Mouse (Mus musculus) hindbrain, embryonic 16.5 days (tissue): ENCODE results near the gene Trim8. TPM values are rescaled to one million over a fixed set of nuclear protein-coding genes. Genes with fewer than 3 reads are reported as not detected.

Experiments used
- ATAC-seq: fragments of 200-750 bp; cut with Nextera tagmentation; 2 replicates; pipeline ENCODE4 v1.8.0; 2017; ENCODE audit warnings: moderate TSS enrichment, moderate library complexity
- H3K27ac ChIP-seq: fragments of 300-500 bp; sonication (generic); 2 replicates; pipeline ENCODE4 v1.5.1; 2014; ENCODE audit warnings: low read depth, mild to moderate bottlenecking, control low read depth, low read length, moderate library complexity
- H3K27me3 ChIP-seq: fragments of 300-500 bp; sonication (generic); replicated peaks from 2 replicates; pipeline ENCODE4 v1.6.1; 2014; ENCODE audit warnings: low read length; ENCODE audit not compliant: control insufficient read depth, insufficient read depth
- H3K36me3 ChIP-seq: fragments of 300-500 bp; sonication (generic); 2 replicates; pipeline ENCODE4 v1.6.1; 2014; ENCODE audit warnings: mild to moderate bottlenecking, low read length, moderate library complexity, mixed read lengths; ENCODE audit not compliant: control insufficient read depth, insufficient read depth
- H3K4me1 ChIP-seq: fragments of 300-500 bp; sonication (generic); 2 replicates; pipeline ENCODE4 v1.6.1; 2014; ENCODE audit warnings: low read depth, low read length; ENCODE audit not compliant: control insufficient read depth, insufficient read depth
- H3K4me2 ChIP-seq: fragments of 300-500 bp; sonication (generic); 2 replicates; pipeline ENCODE4 v1.6.1; 2014; ENCODE audit warnings: mild to moderate bottlenecking, low read length, control low read depth, moderate library complexity
- H3K4me3 ChIP-seq: fragments of 300-500 bp; sonication (generic); 2 replicates; pipeline ENCODE4 v1.5.1; 2014; ENCODE audit warnings: mild to moderate bottlenecking, low read length, control low read depth, moderate library complexity
- H3K9ac ChIP-seq: fragments of 300-500 bp; sonication (generic); 2 replicates; pipeline ENCODE4 v1.6.1; 2014; ENCODE audit warnings: low read depth, mild to moderate bottlenecking, control low read depth, low read length, moderate library complexity
- H3K9me3 ChIP-seq: fragments of 300-500 bp; sonication (generic); 2 replicates; pipeline ENCODE4 v1.6.1; 2014; ENCODE audit warnings: mild to moderate bottlenecking, low read length, moderate library complexity; ENCODE audit not compliant: control insufficient read depth
- WGBS: fragments of 180-500 bp; shearing (Covaris S2); extraction: QIAGEN DNeasy Blood & Tissue Kit; methylation state at CpG from one replicate; pipeline ENCODE4 v1.1.7; 2014; 5-methylcytosine and 5-hydroxymethylcytosine counted together
- polyA plus RNA-seq: library from polyadenylated mRNA; unstranded; fragments of >200 nt; fragmentation: Nextera tagmentation; extraction: Ambion mirVana; gene quantifications from 2 replicates; pipeline ENCODE4 v1.2.1, GENCODE M21; 2015

Trim8 gene
- polyA plus RNA-seq, 1 experiment from 2014 or later: 23.4 TPM

- peak overlapping the region; percentile 79 for H3K27ac ChIP-seq
- peaks cover 69% of the 10 kb centered on the region for H3K4me1 ChIP-seq
- H3K4me2 ChIP-seq: no peak overlapping the region
- no peaks in the 10 kb centered on the region for H3K36me3 ChIP-seq
- no peak overlapping the region for H3K4me3 ChIP-seq
- H3K9ac ChIP-seq: peak overlapping the region; percentile 0; the same call in 1 of the 2 replicates
- ATAC-seq: no peak
- no peaks in the 10 kb centered on the region for H3K9me3 ChIP-seq
- WGBS: 17% methylated on average over 8 of the region's 8 CpGs
- H3K27me3 ChIP-seq: no peaks in the 10 kb centered on the region
Measured at GRCm38 (mm10) chr19:46530449-46530990, 29.0 kb downstream of the Trim8 start.

- Histone ChIP-seq H3K4me3 (no peak overlapping the region), H3K36me3 (no peaks in the 10 kb centered on the region), H3K27me3 (no peaks in the 10 kb centered on the region), H3K4me2 (peak overlapping the region; percentile 32), H3K27ac (peak overlapping the region; percentile 79), H3K9ac (peak overlapping the region; percentile 48), H3K4me1 (peaks cover 61% of the 10 kb centered on the region), H3K9me3 (no peaks in the 10 kb centered on the region)
- 7% methylated on average over 16 of the region's 16 CpGs for WGBS
- ATAC-seq: no peak
Measured at GRCm38 (mm10) chr19:46531071-46532030, 29.8 kb downstream of the Trim8 start.

DNA sequence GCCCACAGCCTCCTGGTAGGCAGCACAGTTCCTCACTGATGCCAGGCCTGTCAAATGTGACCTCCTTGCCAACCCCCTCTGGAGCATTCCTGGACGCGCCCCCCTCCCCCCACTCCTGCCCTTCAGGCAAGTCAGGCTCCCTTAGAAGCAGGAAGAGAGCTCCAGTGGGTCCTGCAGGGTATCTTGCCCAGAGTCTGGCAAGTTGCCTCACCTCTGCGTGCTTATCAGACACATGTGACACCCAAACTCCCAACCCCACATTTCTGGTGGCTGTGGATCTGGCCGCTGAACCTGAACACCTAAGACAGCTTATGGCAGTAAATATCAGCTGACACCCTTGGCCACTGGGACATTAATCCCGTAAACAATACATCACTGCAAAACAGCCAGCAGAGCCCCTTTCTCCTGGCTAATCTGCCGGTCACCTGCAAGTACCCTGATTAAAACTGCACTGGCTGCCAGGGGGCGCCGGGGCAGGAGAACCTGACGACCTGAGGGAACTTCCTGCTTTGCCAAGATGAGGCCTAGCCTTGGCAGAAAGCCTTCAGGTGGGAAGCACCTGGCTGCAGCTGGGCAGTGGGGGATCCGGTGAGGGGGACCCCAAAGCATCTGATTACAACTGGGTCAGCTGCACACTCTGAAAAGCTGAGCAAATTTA lies 30.7 kb downstream of the Trim8 start:
- Histone ChIP-seq H3K27ac (peak overlapping the region; percentile 57), H3K4me1 (peaks cover 59% of the 10 kb centered on the region), H3K9ac (peak overlapping the region; percentile 36), H3K27me3 (no peaks in the 10 kb centered on the region), H3K9me3 (no peaks in the 10 kb centered on the region), H3K36me3 (no peaks in the 10 kb centered on the region), H3K4me3 (no peak overlapping the region), H3K4me2 (no peak overlapping the region)
- 12% methylated on average over 10 of the region's 10 CpGs for WGBS
- ATAC-seq: no peak

- 55% methylated on average over 4 of the region's 4 CpGs for WGBS
- H3K27me3 ChIP-seq: no peaks in the 10 kb centered on the region
- H3K36me3 ChIP-seq: no peaks in the 10 kb centered on the region
- H3K4me1 ChIP-seq: peaks cover 53% of the 10 kb centered on the region
- 0 out of 2 replicates have a peak overlapping the region, but pooled peaks have one; percentile 10 for H3K9ac ChIP-seq
- no peak for ATAC-seq
- peak overlapping the region; percentile 19; the same call in 1 of the 2 replicates for H3K27ac ChIP-seq
- no peak overlapping the region for H3K4me2 ChIP-seq
- H3K9me3 ChIP-seq: no peaks in the 10 kb centered on the region
- no peak overlapping the region for H3K4me3 ChIP-seq
Measured at GRCm38 (mm10) chr19:46533066-46533465, 31.6 kb downstream of the Trim8 start.

- peaks cover 48% of the 10 kb centered on the region for H3K4me1 ChIP-seq
- H3K27ac ChIP-seq: 0 out of 2 replicates have a peak overlapping the region, but pooled peaks have one; percentile 27
- no peak overlapping the region for H3K4me3 ChIP-seq
- no peaks in the 10 kb centered on the region for H3K27me3 ChIP-seq
- H3K4me2 ChIP-seq: no peak overlapping the region
- 66% methylated on average over 5 of the region's 5 CpGs for WGBS
- no peaks in the 10 kb centered on the region for H3K9me3 ChIP-seq
- ATAC-seq: no peak
- H3K36me3 ChIP-seq: no peaks in the 10 kb centered on the region
- no peak overlapping the region for H3K9ac ChIP-seq
Measured at GRCm38 (mm10) chr19:46533525-46533924, 32.0 kb downstream of the Trim8 start.

DNA sequence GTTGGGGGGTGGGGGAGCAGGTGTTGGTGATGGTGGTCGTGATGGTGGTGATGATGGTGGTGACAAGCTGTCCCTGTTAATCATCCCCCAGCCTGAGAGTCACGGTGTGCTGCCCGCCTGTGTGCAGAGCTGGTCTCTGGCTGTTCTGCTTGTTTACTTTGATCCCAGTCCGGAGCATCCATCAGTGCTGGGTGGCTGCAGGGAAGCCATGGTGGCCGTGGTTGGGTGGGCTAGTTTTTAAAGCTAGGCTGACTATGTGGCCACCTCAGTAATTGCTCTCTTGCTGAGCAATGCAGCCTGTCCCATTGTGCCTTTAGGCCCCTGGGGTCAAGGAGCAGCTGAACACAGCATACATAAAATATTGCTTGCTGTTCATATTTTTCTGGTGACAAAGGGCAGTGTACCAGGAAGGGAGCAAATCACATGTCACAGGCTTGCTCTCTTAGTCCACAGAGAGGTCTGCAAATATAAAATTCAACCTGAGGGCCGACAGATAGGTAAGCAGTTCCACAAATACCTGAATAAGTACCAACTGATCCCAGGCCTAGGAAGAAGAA lies 33.1 kb downstream of the Trim8 start:
- no peak for ATAC-seq
- Histone ChIP-seq H3K4me1 (peaks cover 37% of the 10 kb centered on the region), H3K4me3 (no peak overlapping the region), H3K27ac (no peak overlapping the region), H3K27me3 (no peaks in the 10 kb centered on the region), H3K9ac (no peak overlapping the region), H3K4me2 (no peak overlapping the region), H3K9me3 (no peaks in the 10 kb centered on the region), H3K36me3 (no peaks in the 10 kb centered on the region)
- WGBS: 40% methylated on average over 6 of the region's 6 CpGs

DNA sequence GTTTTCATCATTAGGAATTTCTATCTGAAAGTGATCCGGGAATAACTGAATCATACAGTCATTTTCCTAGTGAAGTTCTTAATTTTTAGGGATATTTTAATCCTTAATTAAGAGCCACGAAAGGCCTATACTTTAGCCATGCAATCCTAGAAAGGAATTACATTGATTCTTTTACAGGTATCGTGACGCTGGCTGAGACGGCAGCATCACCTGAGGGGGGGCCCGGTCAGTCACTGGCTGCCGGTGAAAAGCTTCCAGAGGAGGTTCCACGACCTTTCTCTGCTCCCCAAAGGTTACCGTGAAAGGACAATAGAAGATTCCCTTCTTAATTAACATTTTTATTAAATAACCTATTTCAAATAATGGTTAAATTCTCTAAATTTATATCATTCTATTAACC lies 35.9 kb downstream of the Trim8 start:
- WGBS: 82% methylated on average over 9 of the region's 9 CpGs
- ATAC-seq: no peak
- no peak overlapping the region for H3K9ac ChIP-seq

DNA sequence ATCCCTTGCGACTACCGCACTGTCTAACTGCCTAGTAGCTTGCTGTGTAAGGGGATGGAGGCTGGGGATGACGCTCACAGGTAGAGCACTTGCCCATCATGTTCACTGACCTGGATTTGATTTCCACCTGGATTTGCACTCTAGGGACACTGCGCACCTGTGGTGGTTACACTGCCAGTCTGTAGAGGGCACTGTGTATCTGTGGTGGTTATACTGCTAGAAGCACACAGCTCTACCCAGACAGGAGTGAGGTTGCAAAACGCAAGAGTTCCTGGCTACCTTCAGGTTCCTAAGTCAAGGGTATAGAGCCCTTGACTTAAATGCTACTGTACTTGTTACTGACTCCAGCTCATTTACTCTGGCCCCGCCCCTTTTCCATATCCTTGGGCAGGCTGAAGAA lies 36.7 kb downstream of the Trim8 start:
- Histone ChIP-seq H3K27me3 (no peaks in the 10 kb centered on the region), H3K27ac (no peak overlapping the region), H3K9ac (no peak overlapping the region), H3K4me3 (no peak overlapping the region), H3K36me3 (peaks cover 22% of the 10 kb centered on the region), H3K9me3 (no peaks in the 10 kb centered on the region), H3K4me1 (peaks cover 4% of the 10 kb centered on the region), H3K4me2 (no peak overlapping the region)
- WGBS: 84% methylated on average over 6 of the region's 6 CpGs
- no peak for ATAC-seq

More for the DNA sequence above, 35.9 kb downstream of the Trim8 start:
- Histone ChIP-seq H3K27ac (no peak overlapping the region), H3K4me1 (peaks cover 13% of the 10 kb centered on the region), H3K36me3 (peaks cover 14% of the 10 kb centered on the region), H3K4me2 (no peak overlapping the region), H3K4me3 (no peak overlapping the region), H3K27me3 (no peaks in the 10 kb centered on the region), H3K9me3 (no peaks in the 10 kb centered on the region)
